Mouse (Mus musculus) embryo, embryonic 10 days (tissue): ENCODE data around the gene Cdcp2.

Experiments used
- DNase-seq: peaks from one replicate; pipeline ENCODE4 v3.0.0-alpha.2; 2015; ENCODE audit warnings: low spot score

The Cdcp2 gene

DNA sequence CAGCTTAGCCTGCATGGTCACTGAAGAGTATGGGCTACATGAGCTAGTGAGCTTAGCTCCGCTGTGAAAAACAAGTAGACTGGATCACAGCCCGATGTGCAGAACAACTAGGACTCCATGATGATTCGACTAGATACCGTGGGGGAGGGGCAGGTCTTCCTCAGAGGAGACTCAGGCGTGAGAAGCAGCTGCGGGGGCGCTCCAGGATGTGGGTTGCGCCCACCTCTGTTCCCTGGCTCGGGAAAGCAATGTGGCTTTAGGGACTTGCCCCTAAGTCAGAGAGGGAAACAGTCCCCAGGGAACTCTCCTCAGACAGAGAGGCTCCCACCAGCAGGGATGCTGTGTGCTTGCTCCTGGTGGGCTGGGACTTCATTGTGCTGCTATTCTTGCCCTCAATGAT lies 33.8 kb downstream of the Cdcp2 start:
- DNase-seq, result peak; percentile 48

DNA sequence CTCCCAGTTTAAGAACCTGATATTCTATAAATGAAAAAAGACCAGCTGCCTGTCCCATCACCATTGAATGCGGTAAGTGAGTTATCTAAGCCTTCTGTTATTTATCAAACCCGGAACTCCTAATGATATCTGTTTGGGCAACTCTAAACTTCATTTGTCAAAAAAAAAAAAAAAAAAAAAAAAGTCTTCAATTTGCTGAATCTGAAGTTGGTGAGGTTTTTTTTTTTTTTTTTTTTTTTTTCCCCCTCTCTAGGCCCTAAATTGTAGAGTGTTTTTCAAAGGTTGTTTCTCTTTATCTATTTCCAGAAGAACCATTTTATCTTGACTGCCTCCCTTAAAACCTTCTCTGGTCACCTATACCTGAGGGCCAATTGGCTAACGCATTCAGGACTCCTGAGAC lies 38.2 kb downstream of the Cdcp2 start:
- DNase-seq, result no peak

DNA sequence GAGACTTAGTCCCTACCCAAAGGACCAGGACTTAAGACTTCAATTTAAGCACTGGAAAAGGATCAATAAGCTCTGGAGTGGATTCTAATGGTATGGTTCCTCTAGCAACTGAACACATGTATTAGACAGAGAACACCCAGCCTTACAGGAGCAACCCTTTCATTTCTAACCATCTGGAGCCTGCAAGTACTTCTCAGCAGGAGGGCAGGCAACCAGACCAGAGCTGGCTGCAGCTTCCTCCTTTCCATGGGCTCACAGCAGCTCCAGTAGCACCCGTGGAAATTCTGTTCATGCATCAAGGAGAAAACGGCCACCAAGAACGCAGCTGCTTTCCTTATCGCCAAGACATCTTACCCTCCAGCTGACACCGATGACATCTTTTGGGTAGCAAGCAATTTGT lies 39.0 kb downstream of the Cdcp2 start:
- DNase-seq, result no peak

DNA sequence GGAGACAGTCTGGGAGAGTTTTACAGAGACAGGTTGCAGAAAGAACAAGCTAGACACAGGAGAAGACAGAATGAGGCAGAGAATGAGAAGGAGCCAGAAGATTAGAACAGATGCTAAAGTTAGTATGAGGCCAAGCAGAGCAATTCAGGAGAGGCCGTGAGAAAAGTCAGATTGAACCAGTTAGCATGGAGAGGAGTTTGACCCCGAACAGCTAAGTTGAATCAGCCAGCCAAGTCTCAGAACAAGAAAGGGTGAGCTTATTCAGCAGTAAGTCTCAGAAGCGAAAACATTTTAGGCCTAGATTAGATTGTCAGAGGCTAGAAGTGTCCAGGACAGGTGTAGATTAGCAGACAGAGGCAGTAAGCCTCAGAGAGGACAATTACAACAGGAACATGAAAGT lies 39.8 kb downstream of the Cdcp2 start:
- DNase-seq, result no peak

DNA sequence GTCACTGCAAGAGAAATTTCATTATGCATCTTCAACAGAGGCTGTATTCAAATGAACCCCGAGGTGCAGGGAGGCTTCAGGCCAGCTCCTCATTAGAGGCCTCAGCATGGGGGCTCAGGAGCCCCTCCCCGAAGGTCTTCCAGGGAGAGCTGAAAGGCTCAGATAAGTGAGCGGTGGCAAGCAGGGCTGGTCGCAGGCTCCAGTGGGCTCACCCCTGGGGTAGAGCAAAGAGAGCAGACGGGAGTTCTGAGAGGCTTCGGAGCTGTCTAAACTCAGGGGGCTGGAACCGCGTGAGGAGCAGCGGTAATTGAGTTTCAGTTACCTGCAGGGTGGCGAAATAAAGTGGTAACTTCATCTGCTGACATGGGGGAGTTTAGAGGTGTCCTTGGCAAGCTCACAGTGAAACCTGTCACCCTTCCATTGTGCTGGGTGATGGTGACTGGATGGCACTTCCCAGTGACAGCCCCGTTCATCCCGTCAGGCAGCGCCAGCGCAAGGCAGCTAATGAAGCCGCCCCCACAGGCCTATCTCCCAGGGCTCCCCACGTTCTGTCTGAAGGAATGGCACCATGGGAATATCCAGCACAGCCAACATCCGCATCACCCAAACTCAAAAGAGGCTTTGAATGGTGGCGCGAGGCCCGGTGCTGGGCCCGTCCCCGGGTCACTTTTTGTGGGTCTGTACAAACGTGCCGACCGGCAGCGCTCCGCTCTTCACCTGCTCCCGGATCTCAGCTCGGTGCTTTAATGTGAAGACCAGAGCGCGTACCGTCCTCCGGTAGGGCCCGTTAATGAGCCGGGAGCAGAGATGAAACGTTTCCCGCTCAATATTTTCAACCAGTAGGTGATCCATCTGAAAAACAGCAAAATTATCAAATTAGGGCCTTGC lies 42.5 kb downstream of the Cdcp2 start:
- no peak for DNase-seq

DNA sequence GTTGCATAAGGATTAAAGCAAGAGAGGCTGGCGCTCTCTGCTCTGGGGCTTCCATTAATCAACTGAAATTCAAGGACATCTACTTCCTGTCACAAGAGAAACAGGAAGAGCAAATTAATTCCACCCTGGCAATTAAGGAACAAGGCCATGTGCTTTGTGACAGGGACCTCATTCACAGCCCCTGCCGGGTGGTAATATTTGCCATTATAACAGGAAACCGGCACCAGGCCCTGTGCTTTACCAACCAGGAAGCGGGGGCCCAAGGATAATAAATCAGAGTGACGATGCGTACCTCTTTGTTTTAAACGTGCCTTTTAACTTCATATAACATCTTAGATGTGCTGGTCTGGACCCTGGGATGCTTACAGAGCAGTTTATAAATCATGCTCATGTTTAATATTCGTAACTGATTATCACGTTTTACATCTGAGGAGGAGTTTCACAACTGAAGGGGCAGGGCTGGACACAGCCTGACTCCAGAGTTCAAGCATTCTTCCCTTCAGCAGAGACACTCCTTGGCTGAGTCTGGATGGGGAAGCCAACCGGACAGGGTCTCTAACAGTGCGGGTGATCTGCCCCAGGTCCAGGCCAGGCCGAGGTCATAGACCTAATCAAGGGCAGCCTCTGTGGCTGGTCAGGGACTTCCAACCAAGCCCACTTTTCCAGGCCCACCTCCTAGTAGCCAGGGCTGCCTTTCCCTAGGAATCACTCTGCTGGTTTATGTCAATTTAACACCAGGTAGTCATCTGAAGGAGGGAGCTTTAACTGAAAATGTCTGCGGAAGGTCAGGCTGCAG lies 43.3 kb downstream of the Cdcp2 start:
- DNase-seq, result peak; percentile 74

DNA sequence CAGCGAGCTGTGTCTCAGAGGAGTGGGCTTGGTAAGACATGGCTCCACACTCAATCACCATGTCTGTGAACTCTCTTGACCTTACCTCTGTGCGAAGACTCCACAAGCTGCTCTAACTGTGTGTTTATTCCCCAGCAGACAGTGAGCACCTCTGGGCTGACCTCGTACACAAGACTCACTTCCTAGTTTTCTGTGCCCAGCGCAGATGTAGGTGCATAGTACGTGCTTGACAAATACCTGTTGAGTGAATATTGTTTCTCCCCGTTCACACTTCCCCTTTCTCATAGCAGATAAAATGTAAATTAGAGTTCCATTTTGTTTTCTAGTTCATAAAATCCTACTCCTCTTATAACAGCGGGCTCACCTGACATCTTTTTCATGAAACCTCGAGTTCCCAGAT lies 46.8 kb downstream of the Cdcp2 start:
- no peak for DNase-seq

DNA sequence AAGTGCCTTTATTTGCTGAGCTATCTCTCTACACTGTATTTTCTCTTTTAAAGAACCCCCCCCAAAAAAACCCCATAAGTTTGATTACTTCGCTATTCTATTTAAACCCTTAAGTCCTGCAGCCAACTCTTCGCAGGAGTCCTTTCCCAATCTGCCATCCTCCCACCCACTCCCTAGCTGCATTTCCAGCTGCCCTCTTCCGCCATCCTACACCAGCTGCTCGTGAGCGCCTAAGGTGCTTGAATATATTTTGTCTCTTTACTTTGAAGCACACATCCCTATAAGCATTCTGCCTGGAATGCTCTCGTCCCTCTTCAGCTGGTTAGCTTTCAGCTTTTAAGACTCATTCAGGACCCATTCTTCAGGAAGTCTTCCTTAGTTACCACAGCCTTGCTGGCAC lies 54.3 kb downstream of the Cdcp2 start:
- no peak for DNase-seq

DNA sequence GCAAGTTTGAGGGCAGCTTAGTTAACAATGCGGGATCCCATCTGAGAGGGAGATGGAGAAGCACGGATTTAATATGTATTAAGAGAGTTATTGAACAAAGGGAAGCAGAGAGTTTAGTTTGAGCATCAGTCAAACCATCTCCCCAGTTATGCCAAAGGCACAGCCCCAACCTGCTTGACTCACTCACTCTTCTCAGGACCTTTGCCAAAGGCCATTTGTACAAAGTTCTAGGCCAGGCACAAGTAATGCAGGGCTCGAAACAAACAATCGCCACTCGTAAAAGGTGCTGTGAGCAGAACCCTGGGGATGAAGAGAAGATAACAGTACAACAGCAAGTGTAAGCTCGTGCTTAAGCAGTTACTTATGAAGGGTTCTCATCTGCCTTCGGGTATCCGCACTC lies 55.9 kb downstream of the Cdcp2 start:
- DNase-seq, result no peak

DNA sequence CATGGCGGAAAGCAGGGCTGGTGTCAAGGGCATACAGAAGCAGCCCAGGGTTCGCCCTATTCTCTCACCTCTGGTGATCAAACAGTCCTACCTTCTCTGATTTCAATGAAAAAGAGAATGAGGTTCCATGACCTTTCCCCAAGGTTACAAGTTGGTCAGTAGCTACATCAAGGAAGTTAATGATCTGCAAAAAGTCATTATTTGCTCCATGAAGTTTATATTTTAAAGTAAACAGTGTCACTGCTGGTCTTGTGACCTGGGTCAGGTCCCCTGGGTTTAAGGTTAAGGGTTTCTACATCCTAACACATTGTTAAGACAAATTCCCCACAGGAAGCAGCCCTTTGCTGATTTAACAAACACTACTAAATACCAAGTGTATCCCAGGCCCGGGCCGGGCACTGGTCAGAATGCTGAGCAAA lies 60.3 kb downstream of the Cdcp2 start:
- DNase-seq, result no peak

DNA sequence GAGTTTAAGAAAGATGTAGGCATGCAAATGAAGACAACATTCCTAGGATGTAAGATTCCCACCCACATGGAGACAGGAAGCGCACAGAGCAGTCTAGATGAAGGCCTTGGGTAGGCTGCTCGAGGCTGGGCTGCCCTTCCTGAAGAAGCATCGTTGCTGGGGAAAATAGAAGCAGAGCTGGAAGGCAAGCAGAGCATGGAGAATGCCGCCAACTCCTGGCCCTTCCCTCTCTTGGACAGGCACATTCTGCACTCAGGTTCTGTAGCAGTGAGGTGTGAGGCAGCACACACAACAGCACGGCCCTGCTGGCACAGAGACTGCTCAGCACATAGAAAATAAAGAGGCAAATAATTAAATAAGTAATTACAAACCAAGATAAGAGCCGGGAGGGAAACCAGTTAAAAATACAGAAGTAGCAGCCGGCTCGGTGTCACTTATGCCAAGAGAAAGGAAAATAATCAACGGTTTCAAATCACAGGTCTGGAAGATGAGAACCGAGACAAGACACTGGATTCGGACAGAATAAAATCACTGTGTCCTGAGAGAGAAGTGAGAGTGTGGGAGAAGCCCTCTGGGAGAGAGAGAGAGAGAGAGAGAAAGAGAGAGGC lies 62.6 kb downstream of the Cdcp2 start:
- DNase-seq, result no peak

DNA sequence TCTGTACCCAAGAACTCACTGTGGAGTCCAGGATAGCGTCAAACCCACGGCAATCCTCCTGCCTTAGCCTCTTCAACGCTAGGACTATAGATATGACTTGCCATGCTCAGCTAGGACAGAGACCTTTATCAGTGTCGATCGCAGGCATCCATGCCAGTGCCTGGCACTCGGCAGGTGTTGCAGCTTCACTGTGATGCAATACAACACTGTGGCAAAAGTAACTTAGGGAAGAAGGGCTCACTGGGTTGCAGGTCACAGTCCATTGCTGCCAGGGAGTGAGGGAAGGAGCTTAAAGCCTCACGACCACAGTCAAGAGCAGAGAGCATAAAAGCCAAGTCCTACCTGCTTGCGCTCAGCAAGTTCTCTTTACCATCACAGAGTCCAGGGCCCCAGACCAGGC lies 63.5 kb downstream of the Cdcp2 start:
- DNase-seq, result no peak
